Mouse (Mus musculus) stomach, embryonic 16.5 days (tissue): ENCODE results near the gene Prn. TPM values are rescaled to one million over a fixed set of nuclear protein-coding genes. Genes with fewer than 3 reads are reported as not detected.
A peak's percentile ranks its signal among the peaks of the same experiment; 100 is the strongest.

ENCODE experiments used
- ATAC-seq: fragments of 200-750 bp; cut with Nextera tagmentation; 2 replicates; pipeline ENCODE4 v1.8.0; 2017; ENCODE audit warnings: moderate number of reproducible peaks, moderate TSS enrichment; ENCODE audit not compliant: insufficient read depth, low FRiP score
- H3K27ac ChIP-seq: fragments of 300-500 bp; sonication (generic); 2 replicates; pipeline ENCODE4 v1.5.1; 2014; ENCODE audit warnings: low read length
- H3K27me3 ChIP-seq: fragments of 300-500 bp; sonication (generic); 2 replicates; pipeline ENCODE4 v1.6.1; 2014; ENCODE audit warnings: low read length, control low read depth, mixed read lengths; ENCODE audit not compliant: control insufficient read depth, insufficient read depth
- H3K36me3 ChIP-seq: fragments of 300-500 bp; sonication (generic); 2 replicates; pipeline ENCODE4 v1.6.1; 2014; ENCODE audit warnings: low read length; ENCODE audit not compliant: control insufficient read depth, insufficient read depth
- H3K4me1 ChIP-seq: fragments of 300-500 bp; sonication (generic); 2 replicates; pipeline ENCODE4 v1.6.1; 2014; ENCODE audit warnings: low read length, control low read depth, mixed read lengths; ENCODE audit not compliant: control insufficient read depth, insufficient read depth
- H3K4me2 ChIP-seq: fragments of 300-500 bp; sonication (generic); 2 replicates; pipeline ENCODE4 v1.6.1; 2014; ENCODE audit warnings: low read depth, low read length, mixed read lengths
- H3K4me3 ChIP-seq: fragments of 300-500 bp; sonication (generic); replicated peaks from 2 replicates; pipeline ENCODE4 v1.5.1; 2014; ENCODE audit warnings: mild to moderate bottlenecking, low read length
- H3K9ac ChIP-seq: fragments of 300-500 bp; sonication (generic); 2 replicates; pipeline ENCODE4 v1.6.1; 2014; ENCODE audit warnings: low read length
- H3K9me3 ChIP-seq: fragments of 300-500 bp; sonication (generic); replicated peaks from 2 replicates; pipeline ENCODE4 v1.6.1; 2016; ENCODE audit warnings: low read length, control low read depth; ENCODE audit not compliant: control insufficient read depth
- WGBS: fragments of 180-500 bp; shearing (Covaris S2); extraction: QIAGEN DNeasy Blood & Tissue Kit; methylation state at CpG from one replicate; pipeline ENCODE4 v1.1.7; 2014; 5-methylcytosine and 5-hydroxymethylcytosine counted together
- polyA plus RNA-seq: library from polyadenylated mRNA; unstranded; fragments of >200 nt; fragmentation: Nextera tagmentation; extraction: Ambion mirVana; gene quantifications from 2 replicates; pipeline ENCODE4 v1.2.1, GENCODE M21; 2015

The Prn gene
- polyA plus RNA-seq, 1 experiment from 2014 or later = not detected

GRCm38 (mm10) chr2:131957731-131958222 is 48.0 kb downstream of the Prn start:
- Histone ChIP-seq H3K27ac (no peak overlapping the region), H3K36me3 (no peaks in the 10 kb centered on the region), H3K27me3 (peaks cover 13% of the 10 kb centered on the region), H3K9me3 (no peaks in the 10 kb centered on the region), H3K4me3 (no peak overlapping the region), H3K4me2 (no peak overlapping the region), H3K9ac (no peak overlapping the region), H3K4me1 (peaks cover 4% of the 10 kb centered on the region)
- 50% methylated on average over 9 of the region's 9 CpGs for WGBS
- ATAC-seq = no peak

GRCm38 (mm10) chr2:131961671-131962070 is 51.9 kb downstream of the Prn start:
- Histone ChIP-seq H3K4me2 (no peak overlapping the region), H3K4me1 (no peaks in the 10 kb centered on the region), H3K36me3 (no peaks in the 10 kb centered on the region), H3K9ac (no peak overlapping the region), H3K9me3 (no peaks in the 10 kb centered on the region), H3K27me3 (no peaks in the 10 kb centered on the region), H3K27ac (no peak overlapping the region), H3K4me3 (no peak overlapping the region)
- ATAC-seq = no peak
- 74% methylated on average over 2 of the region's 2 CpGs for WGBS

- no peak overlapping the region for H3K4me3 ChIP-seq
- H3K9me3 ChIP-seq = no peaks in the 10 kb centered on the region
- WGBS = 87% methylated on average over 2 of the region's 2 CpGs
- no peaks in the 10 kb centered on the region for H3K27me3 ChIP-seq
- H3K27ac ChIP-seq = no peak overlapping the region
- ATAC-seq = no peak
- H3K9ac ChIP-seq = no peak overlapping the region
- no peaks in the 10 kb centered on the region for H3K36me3 ChIP-seq
- H3K4me2 ChIP-seq = no peak overlapping the region
- no peaks in the 10 kb centered on the region for H3K4me1 ChIP-seq
Observed at GRCm38 (mm10) chr2:131970597-131970996, 60.8 kb downstream of the Prn start.

DNA sequence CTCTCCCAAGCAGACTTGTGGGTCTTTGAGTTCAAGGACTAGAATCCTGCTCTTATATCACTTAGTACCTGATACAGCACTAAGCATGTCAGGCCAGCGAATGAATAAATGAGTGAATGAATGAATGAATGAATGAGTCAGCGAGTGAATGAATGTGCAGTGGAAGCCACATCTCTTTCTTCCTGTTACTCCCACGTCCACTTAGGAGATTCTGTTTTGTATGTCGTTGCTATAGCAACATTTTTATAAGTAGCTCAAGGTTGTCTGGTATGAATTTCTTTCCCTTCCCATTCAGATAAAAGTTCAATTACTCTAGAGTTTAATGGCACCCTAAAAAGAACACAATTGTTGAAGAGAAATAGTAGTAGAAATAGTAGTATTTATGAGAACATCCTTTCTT is 61.3 kb downstream of the Prn start:
- no peak overlapping the region for H3K9ac ChIP-seq
- no peak for ATAC-seq
- no peaks in the 10 kb centered on the region for H3K36me3 ChIP-seq
- H3K27me3 ChIP-seq = no peaks in the 10 kb centered on the region
- 75% methylated on average over 4 of the region's 4 CpGs for WGBS
- H3K4me2 ChIP-seq = no peak overlapping the region
- no peaks in the 10 kb centered on the region for H3K9me3 ChIP-seq
- H3K27ac ChIP-seq = no peak overlapping the region
- H3K4me3 ChIP-seq = no peak overlapping the region
- H3K4me1 ChIP-seq = no peaks in the 10 kb centered on the region

DNA sequence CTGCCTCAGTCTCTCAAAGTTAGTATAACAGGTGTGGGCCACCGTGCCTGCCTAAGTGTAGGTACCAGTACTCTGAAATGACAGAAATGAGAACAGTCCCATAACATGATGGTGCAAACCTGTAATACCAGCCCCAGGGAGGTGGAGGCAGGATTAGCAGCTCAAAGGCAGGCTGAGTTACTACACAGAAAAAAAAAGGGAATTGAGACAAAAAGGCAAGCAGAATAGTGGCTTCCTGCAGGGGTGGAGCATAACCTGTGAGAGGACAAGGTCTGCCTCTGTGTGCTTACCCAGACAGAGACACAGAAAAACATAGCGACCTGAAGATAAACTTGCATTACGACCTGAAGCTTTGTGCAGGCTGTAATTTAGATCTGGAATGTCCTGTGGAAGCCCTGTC is 66.9 kb downstream of the Prn start:
- 63% methylated on average over 3 of the region's 3 CpGs for WGBS
- Histone ChIP-seq H3K9me3 (peaks cover 5% of the 10 kb centered on the region; the same call in 1 of the 2 replicates), H3K27ac (no peak overlapping the region)

GRCm38 (mm10) chr2:131980866-131981265 is 71.1 kb downstream of the Prn start:
- Histone ChIP-seq H3K4me1 (no peaks in the 10 kb centered on the region), H3K4me3 (no peak overlapping the region), H3K9me3 (peaks cover 5% of the 10 kb centered on the region; the same call in 1 of the 2 replicates), H3K27me3 (no peaks in the 10 kb centered on the region), H3K4me2 (no peak overlapping the region), H3K9ac (no peak overlapping the region), H3K36me3 (no peaks in the 10 kb centered on the region), H3K27ac (no peak overlapping the region)
- WGBS = 42% methylated on average over 9 of the region's 9 CpGs
- ATAC-seq = peak; percentile 71

More for the DNA sequence above, 66.9 kb downstream of the Prn start:
- Histone ChIP-seq H3K4me1 (no peaks in the 10 kb centered on the region), H3K36me3 (no peaks in the 10 kb centered on the region), H3K27me3 (no peaks in the 10 kb centered on the region), H3K9ac (no peak overlapping the region), H3K4me3 (no peak overlapping the region), H3K4me2 (no peak overlapping the region)
- no peak for ATAC-seq

GRCm38 (mm10) chr2:131982546-131983196 is 72.9 kb downstream of the Prn start:
- Histone ChIP-seq H3K27me3 (no peaks in the 10 kb centered on the region), H3K36me3 (no peaks in the 10 kb centered on the region), H3K4me1 (no peaks in the 10 kb centered on the region), H3K4me3 (no peak overlapping the region), H3K9ac (no peak overlapping the region), H3K4me2 (no peak overlapping the region), H3K9me3 (peaks cover 3% of the 10 kb centered on the region; the same call in 1 of the 2 replicates), H3K27ac (no peak overlapping the region)
- 12% methylated on average over 6 of the region's 6 CpGs for WGBS
- peak; percentile 22; the same call in 1 of the 2 replicates for ATAC-seq

DNA sequence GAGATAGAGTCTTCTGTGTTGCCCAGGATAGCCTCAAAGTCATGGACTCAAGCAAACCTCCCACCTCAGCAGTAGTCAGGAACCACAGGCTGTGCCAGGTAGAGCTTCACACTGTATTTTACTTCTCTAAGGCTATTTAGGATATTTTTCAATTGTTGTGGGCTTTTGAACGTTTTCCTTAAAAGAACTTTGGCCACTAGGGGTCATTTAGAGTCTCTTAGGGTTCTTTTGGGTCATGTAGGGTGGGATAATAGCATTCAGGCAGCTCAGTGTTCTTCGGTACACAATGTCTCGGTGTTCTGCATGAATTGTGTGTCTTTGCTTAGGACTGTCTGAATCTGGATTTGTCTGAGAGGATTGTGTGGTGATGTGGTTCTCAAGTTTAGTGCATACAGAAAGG is 78.2 kb downstream of the Prn start:
- ATAC-seq = no peak
- H3K4me1 ChIP-seq = no peaks in the 10 kb centered on the region

GRCm38 (mm10) chr2:131988550-131988949 is 78.8 kb downstream of the Prn start:
- H3K9ac ChIP-seq = no peak overlapping the region
- no peaks in the 10 kb centered on the region for H3K27me3 ChIP-seq
- 63% methylated on average over 2 of the region's 2 CpGs for WGBS
- no peaks in the 10 kb centered on the region for H3K9me3 ChIP-seq
- H3K4me2 ChIP-seq = no peak overlapping the region
- H3K4me1 ChIP-seq = no peaks in the 10 kb centered on the region
- H3K27ac ChIP-seq = no peak overlapping the region
- ATAC-seq = no peak
- H3K36me3 ChIP-seq = no peaks in the 10 kb centered on the region
- no peak overlapping the region for H3K4me3 ChIP-seq

More for the DNA sequence above, 78.2 kb downstream of the Prn start:
- no peak overlapping the region for H3K4me2 ChIP-seq
- no peak overlapping the region for H3K27ac ChIP-seq
- WGBS = 49% methylated on average over 3 of the region's 3 CpGs
- no peaks in the 10 kb centered on the region for H3K27me3 ChIP-seq
- no peak overlapping the region for H3K9ac ChIP-seq
- no peak overlapping the region for H3K4me3 ChIP-seq
- no peaks in the 10 kb centered on the region for H3K9me3 ChIP-seq
- no peaks in the 10 kb centered on the region for H3K36me3 ChIP-seq
